Mouse (Mus musculus) limb, embryonic 10.5 days (tissue): ENCODE data around the gene Mest. TPM values are rescaled to one million over a fixed set of nuclear protein-coding genes. Genes with fewer than 3 reads are reported as not detected.

Source experiments
- DNase-seq: peaks from one replicate; pipeline ENCODE4 v3.0.0-alpha.2; 2017; ENCODE audit warnings: low spot score
- H3K27ac ChIP-seq: fragments of 300-500 bp; sonication (generic); 2 replicates; pipeline ENCODE4 v1.5.1; 2016; ENCODE audit warnings: mild to moderate bottlenecking
- H3K27me3 ChIP-seq: fragments of 300-500 bp; sonication (generic); 2 replicates; pipeline ENCODE4 v1.6.1; 2016; ENCODE audit warnings: low read depth, mild to moderate bottlenecking; ENCODE audit not compliant: poor library complexity, severe bottlenecking
- H3K36me3 ChIP-seq: fragments of 300-500 bp; sonication (generic); 2 replicates; pipeline ENCODE4 v1.6.1; 2016; ENCODE audit warnings: mild to moderate bottlenecking, moderate library complexity
- H3K4me1 ChIP-seq: fragments of 300-500 bp; sonication (generic); 2 replicates; pipeline ENCODE4 v1.6.1; 2016
- H3K4me3 ChIP-seq: fragments of 300-500 bp; sonication (generic); 2 replicates; pipeline ENCODE4 v1.5.1; 2016; ENCODE audit warnings: mild to moderate bottlenecking, moderate library complexity
- H3K9me3 ChIP-seq: fragments of 300-500 bp; sonication (generic); replicated peaks from 2 replicates; pipeline ENCODE4 v1.6.1; 2016; ENCODE audit warnings: mild to moderate bottlenecking
- WGBS: fragments of 180-500 bp; shearing (Covaris S2); methylation state at CpG from one replicate; pipeline ENCODE4 v1.1.7; 2016; 5-methylcytosine and 5-hydroxymethylcytosine counted together
- polyA plus RNA-seq: library from polyadenylated mRNA; unstranded; fragments of >200 nt; fragmentation: Nextera tagmentation; extraction: Ambion mirVana; gene quantifications from 2 replicates; pipeline ENCODE4 v1.2.1, GENCODE M21; 2016

Mest gene
- polyA plus RNA-seq, 1 experiment from 2014 or later = 3,140 TPM

DNA sequence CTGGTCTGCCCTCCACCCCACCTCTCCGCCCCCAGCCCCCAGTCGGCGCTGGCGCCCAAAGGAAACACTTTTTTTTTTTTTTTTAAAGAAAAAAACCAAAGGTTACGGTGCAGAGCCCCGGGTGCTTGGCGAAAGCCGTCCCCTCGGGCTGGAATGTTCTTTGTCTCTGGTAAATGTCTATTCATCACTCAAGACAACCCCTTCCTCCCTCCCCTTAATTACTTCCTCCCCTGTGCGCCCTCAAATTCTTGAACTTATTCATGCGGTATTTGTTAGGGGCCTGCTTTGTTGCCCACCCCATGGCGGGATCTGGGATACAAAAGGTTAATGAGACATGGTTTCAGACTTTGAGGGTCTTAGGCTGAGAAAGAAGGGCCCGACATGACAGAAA, 13.0 kb downstream of the Mest start:
- peak; percentile 62 for DNase-seq
- H3K4me3 ChIP-seq = peak overlapping the region; percentile 62

DNA sequence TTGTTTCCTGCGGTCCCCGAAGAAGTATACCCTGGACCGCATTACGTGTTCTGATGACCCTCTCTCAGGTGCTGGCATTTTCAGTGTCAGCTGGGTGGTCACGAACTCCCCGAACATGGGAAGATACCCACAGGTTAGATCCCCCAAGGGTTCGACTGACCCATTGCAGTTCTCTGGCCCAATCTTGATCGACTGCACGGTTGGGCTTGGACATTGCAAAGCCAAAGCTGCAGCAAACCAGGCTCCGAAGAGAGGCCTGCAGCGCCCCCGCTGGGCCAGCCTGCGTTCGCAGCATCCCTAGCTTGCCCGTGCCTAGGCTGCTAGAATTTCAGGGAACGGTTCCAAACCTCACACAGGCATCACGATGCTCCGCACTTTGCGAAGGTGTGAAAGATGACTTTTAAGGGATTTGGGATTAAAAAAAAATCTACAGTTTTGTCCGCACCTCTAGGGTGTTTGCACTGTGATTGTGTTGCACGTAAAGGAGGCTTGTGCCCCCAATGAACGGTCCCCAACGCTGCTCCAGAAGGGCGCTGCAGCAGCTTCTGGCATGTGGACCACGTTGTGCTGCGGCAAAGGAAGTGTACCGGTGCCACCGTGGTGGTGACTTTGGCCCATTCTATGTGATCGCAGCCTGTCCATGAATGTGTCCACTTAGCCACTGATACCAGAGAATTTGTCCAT, 13.7 kb downstream of the Mest start:
- Histone ChIP-seq H3K27me3 (no peaks in the 10 kb centered on the region), H3K4me1 (peaks cover 39% of the 10 kb centered on the region), H3K36me3 (peaks cover 58% of the 10 kb centered on the region), H3K9me3 (peaks cover 23% of the 10 kb centered on the region), H3K27ac (peak overlapping the region; percentile 92), H3K4me3 (peak overlapping the region; percentile 62)
- 45% methylated on average over 29 of the region's 29 CpGs for WGBS
- peak; percentile 83 for DNase-seq

More for the DNA sequence above, 13.0 kb downstream of the Mest start:
- Histone ChIP-seq H3K9me3 (peaks cover 23% of the 10 kb centered on the region), H3K27me3 (no peaks in the 10 kb centered on the region), H3K36me3 (peaks cover 52% of the 10 kb centered on the region), H3K27ac (peak overlapping the region; percentile 92), H3K4me1 (peaks cover 38% of the 10 kb centered on the region)
- 42% methylated on average over 13 of the region's 13 CpGs for WGBS

DNA sequence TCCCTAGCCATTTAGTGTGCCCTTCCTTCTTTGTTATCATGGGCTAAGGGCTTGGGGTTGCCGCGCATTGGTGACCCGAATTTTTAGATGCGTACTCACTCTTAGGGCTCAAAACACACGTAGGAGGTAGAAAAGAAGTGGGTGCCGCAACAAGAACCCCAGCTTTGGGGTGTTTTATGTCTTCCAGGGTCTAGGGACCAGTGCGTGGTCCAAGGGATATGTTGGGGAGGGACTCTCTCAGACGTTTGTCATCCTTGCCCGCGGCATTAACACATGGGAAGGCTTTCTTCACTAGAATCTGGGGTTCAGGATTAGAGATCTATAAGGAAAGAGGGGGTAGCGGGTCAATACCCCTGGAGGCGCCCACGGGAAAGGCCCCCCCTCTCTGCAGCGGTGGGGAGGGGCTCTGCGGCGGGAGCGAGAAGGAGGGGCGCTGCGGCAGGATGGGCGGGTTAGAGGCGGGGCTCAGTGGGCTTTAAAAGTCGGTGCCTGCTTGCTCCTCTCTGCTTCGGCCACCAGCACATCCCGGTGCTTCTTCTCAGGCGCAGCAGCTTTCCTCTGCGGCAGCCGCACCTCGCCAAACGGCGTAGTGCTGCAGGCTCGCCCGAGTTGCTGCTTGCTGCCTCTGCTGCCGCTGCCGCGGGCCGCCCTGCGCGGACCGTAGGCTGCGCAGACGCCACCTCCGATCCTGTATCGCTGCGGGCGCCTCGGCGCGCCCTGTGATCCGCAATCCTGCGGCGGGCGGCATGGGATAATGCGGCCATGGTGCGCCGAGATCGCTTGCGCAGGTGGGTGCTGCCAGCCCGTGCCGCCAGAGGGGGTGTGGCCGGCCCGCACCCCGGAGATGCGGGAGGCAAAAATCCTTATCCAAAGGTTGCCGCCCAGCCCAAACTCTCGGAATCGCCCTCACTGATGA, 14.5 kb downstream of the Mest start:
- peak; percentile 85 for DNase-seq
- Histone ChIP-seq H3K27ac (peak overlapping the region; percentile 92), H3K27me3 (no peaks in the 10 kb centered on the region), H3K4me1 (peaks cover 42% of the 10 kb centered on the region), H3K36me3 (peaks cover 64% of the 10 kb centered on the region), H3K4me3 (peak overlapping the region; percentile 62), H3K9me3 (peaks cover 23% of the 10 kb centered on the region)
- WGBS = 62% methylated on average over 66 of the region's 66 CpGs

DNA sequence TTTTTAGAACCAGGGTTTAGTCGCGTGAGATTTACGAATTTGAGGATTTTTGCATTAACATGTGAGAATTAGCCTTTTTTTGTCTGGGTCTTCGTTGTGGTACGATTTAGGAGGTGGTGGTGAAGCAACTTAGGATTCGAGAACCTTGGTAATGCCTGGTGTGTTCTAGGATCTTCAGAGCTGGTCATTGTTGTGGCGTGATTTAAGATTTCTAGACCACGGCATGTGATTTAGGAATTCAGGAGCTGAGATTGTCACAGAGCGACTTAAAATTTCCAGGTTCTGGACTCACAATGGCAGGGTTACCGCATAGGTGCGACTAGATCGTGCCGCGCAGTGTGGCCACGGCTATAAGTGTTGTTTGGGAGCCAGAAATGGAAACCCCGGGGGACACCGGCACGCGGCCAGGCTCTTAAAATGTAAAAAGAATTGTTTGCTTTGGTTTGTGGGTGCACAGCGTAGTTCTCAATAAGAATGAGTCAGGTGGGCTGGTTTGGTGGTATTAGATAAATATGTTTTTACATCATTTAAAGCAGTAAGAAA, 15.2 kb downstream of the Mest start:
- DNase-seq = no peak
- peaks cover 35% of the 10 kb centered on the region for H3K4me1 ChIP-seq
- H3K27me3 ChIP-seq = no peaks in the 10 kb centered on the region
- H3K27ac ChIP-seq = peak overlapping the region; percentile 92
- peaks cover 23% of the 10 kb centered on the region for H3K9me3 ChIP-seq
- 51% methylated on average over 20 of the region's 20 CpGs for WGBS
- H3K4me3 ChIP-seq = peak overlapping the region; percentile 62
- H3K36me3 ChIP-seq = peaks cover 66% of the 10 kb centered on the region

DNA sequence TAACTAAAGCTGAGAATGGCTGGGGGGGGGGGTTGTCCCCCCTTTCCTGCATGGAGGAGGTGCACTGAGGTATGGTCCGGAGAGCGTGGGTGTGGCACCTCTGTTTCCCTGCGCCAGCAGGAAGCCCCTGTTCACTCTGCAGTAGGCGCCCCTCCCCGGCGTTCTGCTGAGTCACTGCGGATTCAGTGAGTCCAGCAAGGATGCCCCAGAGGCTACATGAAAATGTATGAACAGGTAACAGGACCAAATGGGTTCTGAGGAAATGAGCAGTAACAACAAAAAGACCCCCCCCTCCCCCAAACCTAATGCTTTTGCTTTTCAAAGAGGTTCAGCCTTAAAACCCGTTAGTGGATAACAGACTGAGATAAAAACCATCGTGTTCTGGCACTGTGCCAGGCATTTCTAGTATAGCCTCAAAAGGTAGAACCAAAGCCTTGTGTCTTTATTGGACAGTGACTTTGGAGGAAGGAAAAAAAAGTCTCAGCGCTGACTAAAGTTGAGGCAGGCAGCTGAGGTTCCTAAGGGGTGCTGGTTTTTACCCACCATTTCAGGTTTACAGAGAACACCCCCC, 15.9 kb downstream of the Mest start:
- DNase-seq = no peak
- Histone ChIP-seq H3K27ac (peak overlapping the region; percentile 92), H3K9me3 (peaks cover 23% of the 10 kb centered on the region), H3K27me3 (no peaks in the 10 kb centered on the region), H3K4me1 (peaks cover 27% of the 10 kb centered on the region), H3K36me3 (peaks cover 73% of the 10 kb centered on the region), H3K4me3 (peak overlapping the region; percentile 62)
- 47% methylated on average over 10 of the region's 10 CpGs for WGBS

DNA sequence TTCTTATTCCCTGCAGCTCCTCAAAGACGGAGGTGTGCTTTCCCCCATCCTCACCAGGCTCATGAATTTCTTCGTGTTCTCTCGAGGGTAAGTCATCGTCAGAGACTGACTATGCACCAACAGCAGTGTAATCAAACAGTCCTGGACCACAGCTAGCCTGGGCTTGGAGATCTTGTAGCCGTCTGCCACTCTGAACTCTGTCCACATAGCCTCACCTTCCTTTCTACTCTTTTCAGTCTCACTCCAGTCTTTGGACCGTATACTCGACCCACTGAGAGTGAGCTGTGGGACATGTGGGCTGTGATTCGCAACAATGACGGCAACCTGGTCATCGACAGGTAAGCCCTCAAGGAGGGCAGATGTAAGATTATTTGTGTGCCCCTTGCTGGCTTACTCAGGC, 21.5 kb downstream of the Mest start:
- no peak overlapping the region for H3K4me3 ChIP-seq
- no peaks in the 10 kb centered on the region for H3K27me3 ChIP-seq
- H3K4me1 ChIP-seq = 0 out of 2 replicates have a peak, but pooled peaks cover 10% of the 10 kb centered on the region
- 81% methylated on average over 10 of the region's 10 CpGs for WGBS
- DNase-seq = no peak
- H3K9me3 ChIP-seq = no peaks in the 10 kb centered on the region
- 0 out of 2 replicates have a peak overlapping the region, but pooled peaks have one; percentile 2 for H3K27ac ChIP-seq
- peaks cover 99% of the 10 kb centered on the region for H3K36me3 ChIP-seq

DNA sequence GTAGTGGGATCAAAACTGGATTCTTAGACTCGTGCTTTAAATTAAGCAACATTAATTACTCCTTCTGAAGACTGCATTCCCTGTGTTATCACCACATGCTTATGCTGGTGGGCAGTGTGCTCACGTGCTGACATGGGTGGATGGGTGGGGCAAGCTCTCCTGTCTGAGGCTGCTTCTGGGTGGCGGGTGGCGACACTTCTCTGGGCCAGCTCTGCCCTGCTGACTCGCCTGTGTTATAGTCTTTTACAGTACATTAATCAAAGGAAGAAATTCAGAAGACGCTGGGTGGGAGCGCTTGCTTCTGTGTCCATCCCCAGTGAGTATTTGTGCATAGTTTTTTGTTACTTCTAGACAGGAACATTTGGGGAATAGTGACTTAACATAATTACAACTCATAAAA, 22.2 kb downstream of the Mest start:
- 80% methylated on average over 7 of the region's 7 CpGs for WGBS
- peaks cover 99% of the 10 kb centered on the region for H3K36me3 ChIP-seq
- 0 out of 2 replicates have a peak, but pooled peaks cover 10% of the 10 kb centered on the region for H3K4me1 ChIP-seq

DNA sequence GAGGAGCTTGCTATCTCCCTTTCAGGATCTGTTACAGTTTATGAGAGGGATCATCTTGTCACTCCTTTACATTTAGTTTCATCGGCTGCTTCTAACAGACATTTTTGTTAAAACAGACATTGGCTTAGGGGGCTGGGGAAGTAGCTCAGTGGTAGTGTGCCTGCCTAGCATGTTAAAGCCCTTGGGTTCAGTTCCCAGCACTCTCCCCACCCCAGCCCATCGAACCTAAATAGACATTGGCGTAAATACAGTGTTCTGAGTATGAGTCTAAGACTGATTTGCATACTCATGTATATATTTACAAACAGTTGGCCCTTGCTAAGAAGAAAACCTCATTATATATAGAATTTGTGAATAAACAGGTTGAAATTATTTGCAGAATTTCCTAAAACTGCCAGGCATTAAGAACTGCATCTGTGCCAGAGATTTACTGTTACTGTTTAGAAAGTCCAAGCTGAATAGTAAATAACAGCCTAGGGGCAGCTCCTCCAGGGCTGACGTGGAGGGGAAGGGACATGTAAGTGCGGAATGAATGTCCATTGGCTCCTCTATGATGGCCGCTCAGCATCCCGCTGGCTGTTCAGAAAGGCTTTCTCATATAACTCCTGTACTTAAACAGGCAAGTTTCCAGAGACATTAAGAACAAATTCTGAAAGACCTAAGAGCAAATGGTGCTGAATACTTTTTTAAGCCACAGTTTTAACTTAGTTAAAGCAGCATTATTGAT, 24.4 kb downstream of the Mest start:
- no peak for DNase-seq
- no peaks in the 10 kb centered on the region for H3K9me3 ChIP-seq
- WGBS = 71% methylated on average over 7 of the region's 7 CpGs
- H3K4me3 ChIP-seq = no peak overlapping the region
- H3K36me3 ChIP-seq = peaks cover 80% of the 10 kb centered on the region
- H3K27me3 ChIP-seq = no peaks in the 10 kb centered on the region
- H3K27ac ChIP-seq = no peak overlapping the region
- 0 out of 2 replicates have a peak, but pooled peaks cover 2% of the 10 kb centered on the region for H3K4me1 ChIP-seq

More for the DNA sequence above, 22.2 kb downstream of the Mest start:
- no peak for DNase-seq
- Histone ChIP-seq H3K4me3 (no peak overlapping the region), H3K9me3 (no peaks in the 10 kb centered on the region), H3K27me3 (no peaks in the 10 kb centered on the region), H3K27ac (no peak overlapping the region)

DNA sequence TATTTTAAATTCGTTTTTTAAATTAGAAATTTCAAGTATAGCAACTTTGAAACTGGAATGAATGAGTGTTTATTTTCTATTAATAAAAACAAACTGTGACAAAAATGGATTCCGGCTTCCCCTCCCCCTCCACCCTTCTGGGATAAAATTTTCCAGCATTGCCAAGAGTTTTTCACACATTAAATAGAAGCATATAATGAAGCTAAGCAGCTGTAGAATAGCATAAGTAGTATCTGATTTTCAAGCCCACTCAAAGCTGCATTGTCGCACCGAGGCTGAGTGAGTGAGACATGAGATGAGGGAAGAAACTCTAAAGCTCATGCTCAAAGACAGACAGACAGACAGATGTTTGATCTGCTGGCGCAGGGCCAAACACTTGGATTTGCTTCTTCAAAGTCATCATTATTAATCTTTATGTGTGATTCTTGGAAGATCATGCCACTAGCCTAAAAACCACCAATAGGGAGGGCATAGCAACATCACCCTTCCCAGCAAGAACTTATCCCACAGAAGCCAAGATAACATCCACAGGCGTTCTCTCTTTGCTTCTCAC, 25.1 kb downstream of the Mest start:
- H3K4me1 ChIP-seq = 0 out of 2 replicates have a peak, but pooled peaks cover 2% of the 10 kb centered on the region
- no peak overlapping the region for H3K27ac ChIP-seq
- no peaks in the 10 kb centered on the region for H3K27me3 ChIP-seq
- no peak for DNase-seq
- H3K9me3 ChIP-seq = no peaks in the 10 kb centered on the region
- H3K36me3 ChIP-seq = peaks cover 73% of the 10 kb centered on the region
- WGBS = 80% methylated on average over 6 of the region's 6 CpGs
- H3K4me3 ChIP-seq = no peak overlapping the region

DNA sequence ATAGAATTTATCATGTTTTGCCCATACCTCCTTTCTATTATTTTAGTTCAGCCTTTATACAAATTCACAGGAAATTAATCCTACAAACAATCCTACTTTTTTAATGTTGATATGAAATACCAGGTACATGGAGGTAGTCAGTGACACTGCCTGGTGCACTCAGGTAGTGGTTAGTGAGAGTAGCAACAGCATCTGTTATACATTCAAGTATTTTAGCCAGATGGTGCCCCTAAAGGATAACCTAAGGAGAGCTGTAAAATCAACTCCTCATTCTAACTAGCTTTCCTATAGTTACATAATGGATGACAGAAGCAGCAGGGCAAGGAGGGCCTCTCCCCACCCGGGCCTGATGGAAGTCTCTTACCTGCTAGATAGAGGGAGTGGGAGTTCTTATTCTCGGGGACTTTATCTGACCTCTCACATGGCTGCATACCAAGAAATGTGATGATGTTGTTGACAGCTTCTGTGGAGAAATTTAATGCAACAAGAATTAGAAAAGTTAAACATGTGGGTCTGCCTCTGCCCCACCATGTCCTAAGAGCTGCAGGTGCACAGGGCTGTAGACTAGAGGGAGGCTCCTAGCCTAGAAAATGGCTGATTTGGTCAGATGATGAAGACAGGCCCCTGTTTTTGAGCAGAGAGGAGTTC, 25.8 kb downstream of the Mest start:
- 0 out of 2 replicates have a peak, but pooled peaks cover 2% of the 10 kb centered on the region for H3K4me1 ChIP-seq
- H3K27me3 ChIP-seq = no peaks in the 10 kb centered on the region
- H3K4me3 ChIP-seq = no peak overlapping the region
- peaks cover 66% of the 10 kb centered on the region for H3K36me3 ChIP-seq
- no peak for DNase-seq
- WGBS = 45% methylated on average over 2 of the region's 2 CpGs
- no peak overlapping the region for H3K27ac ChIP-seq
- no peaks in the 10 kb centered on the region for H3K9me3 ChIP-seq

DNA sequence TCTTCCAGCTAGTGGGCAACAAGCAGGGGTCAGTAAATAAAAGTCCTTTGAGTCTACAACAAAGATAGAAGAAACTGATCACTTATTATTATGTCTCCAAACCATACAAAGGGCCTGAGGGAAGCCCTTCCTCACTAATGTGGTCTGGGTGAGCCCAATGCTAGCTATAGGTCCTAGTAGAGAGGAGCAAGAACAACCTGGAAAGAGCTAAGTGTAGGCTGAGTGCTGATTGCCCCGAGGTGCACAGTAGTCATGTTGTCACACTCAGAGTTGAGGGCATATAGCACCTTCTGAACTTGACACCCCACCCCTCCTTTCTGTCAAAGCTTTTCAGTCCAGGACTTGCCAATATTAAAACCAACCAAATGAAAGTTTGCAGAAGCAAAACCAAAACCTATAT, 26.5 kb downstream of the Mest start:
- 85% methylated on average over 1 of the region's 1 CpGs for WGBS
- no peaks in the 10 kb centered on the region for H3K27me3 ChIP-seq
- H3K36me3 ChIP-seq = peaks cover 59% of the 10 kb centered on the region
- H3K4me3 ChIP-seq = no peak overlapping the region
- no peaks in the 10 kb centered on the region for H3K9me3 ChIP-seq
- 0 out of 2 replicates have a peak, but pooled peaks cover 2% of the 10 kb centered on the region for H3K4me1 ChIP-seq
- DNase-seq = no peak
- H3K27ac ChIP-seq = no peak overlapping the region
